Mouse (Mus musculus) cerebellum, postnatal 36 days (tissue): ENCODE measurements around the gene Cacna1c.

Source experiments
- DNase-seq, 2 experiments: peaks; one replicate each; pipeline ENCODE4 v3.0.0; 2021 to 2022; ENCODE audit warnings: mixed read lengths in 2 of 2

Gene Cacna1c

DNA sequence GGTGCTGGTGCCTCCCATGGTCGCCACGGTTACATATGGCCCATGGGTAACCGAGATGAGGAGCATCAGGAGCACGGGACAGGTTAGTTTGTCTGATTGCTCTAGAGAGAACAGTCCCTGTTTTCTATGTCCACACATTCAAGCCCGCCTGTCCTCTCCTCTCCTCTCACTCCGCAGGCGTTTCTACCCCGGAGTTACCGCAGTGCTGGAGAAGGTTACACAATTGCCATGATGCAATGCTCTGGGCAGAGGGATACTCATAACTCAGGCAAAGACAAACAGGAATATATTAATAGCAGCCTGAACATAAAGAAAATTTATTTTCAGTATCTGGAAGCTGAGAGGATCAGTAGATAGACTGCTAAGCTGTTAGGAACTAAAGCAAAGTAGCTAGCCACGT, 58.5 kb downstream of the Cacna1c start:
- DNase-seq, result no peak

GRCm38 (mm10) chr6:119132863-119133262, 63.4 kb downstream of the Cacna1c start:
- no peak for DNase-seq

- DNase-seq, result no peak
Measured at GRCm38 (mm10) chr6:119132111-119132735, 64.0 kb downstream of the Cacna1c start.

DNA sequence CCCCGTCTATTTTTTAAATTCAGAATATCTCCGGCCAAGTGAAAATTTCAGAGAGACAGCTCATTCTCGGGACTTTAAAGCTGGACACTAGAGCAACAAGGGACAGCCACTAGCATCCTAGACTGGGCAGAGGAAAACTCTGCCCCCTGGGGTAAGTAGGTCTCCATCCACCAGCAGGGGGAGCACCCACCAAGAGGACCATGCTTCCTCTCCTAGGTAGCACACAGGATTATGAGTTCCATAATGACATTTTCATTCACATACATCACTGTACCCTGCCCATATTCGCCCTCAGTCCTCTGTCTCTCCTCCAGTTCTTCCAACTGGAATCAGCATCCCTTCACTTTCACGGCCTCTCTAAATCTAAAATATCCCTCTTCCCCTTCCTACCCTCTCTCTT, 66.6 kb downstream of the Cacna1c start:
- DNase-seq, result peak; percentile 23 to 33

DNA sequence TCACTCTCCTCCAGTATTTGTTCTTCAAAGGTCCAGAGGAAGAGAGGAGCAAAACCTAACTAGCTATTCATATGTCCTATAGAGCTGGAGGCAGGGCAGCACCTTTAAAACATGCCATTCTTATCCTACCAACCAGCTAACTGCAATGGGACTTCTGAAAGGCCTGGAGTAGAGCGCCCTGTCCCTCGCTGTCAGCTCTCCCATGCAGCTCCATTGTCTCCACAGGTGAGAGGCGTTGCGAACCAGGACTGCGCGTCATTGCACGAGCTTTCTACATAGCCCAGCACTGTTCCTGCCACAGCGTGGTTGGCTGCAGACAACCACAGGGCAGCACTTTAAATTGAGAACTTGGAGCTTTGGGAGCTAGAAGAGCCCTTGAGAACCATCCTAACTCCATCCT, 67.7 kb downstream of the Cacna1c start:
- DNase-seq, result no peak

- no peak for DNase-seq
Measured at GRCm38 (mm10) chr6:119128076-119128475, 68.1 kb downstream of the Cacna1c start.

DNA sequence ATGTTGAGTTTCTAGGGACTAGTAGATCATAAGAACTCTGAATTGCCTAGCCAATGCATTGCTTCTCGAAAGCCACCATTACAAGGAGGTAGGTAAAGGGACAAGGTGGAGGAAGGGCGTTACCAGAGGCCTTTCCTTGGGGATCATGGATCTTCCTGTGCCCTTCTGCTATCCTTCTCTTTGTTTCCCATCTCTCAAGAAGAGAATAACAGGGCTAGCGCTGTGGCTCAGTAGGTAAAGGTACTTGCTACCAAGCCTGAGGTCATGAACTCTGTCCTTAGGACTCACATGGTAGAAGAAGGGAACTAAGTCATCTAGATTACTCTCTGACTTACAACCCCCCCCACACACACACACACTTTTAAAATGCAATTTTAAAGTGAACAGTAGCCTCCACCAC, 69.2 kb downstream of the Cacna1c start:
- DNase-seq, result no peak

GRCm38 (mm10) chr6:119118371-119118770, 77.8 kb downstream of the Cacna1c start:
- DNase-seq, result no peak

DNA sequence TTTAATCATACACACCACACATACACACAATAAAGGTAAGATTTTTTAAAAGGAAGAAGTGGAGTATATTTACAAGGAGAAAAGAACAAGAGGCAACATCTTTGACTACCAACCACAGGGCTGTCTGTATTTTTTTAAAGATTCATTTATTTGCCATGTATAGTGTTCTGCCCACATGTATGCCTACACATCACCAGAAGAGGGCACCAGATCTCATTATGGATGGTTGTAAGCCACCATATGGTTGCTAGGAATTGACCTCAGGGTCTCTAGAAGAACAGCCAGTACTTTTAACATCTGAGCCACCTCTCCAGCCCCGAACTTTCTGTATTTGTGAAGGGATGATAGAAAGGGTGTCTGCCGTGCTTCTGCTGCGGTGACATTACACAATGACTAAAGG, 79.9 kb downstream of the Cacna1c start:
- no peak for DNase-seq

DNA sequence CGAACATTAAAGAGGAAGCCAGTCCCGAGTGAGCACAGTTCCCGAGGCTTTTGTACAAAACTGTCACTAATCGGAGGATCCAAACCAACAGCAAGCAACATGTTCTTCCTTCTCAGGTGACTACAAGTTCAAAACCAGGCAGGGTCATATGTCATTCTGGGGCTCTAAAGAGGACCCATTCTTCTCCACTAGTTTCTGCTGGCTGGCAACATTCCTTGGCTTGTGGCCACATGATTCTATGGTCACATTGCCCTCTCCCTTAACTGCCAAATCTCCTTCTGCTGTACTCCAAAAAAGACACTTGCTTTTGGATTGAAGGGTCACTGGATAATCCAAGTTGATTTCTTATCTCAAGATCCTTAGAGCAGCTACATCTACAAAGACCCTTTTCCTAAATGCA, 82.9 kb downstream of the Cacna1c start:
- DNase-seq, result no peak

GRCm38 (mm10) chr6:119110369-119110768, 85.8 kb downstream of the Cacna1c start:
- DNase-seq, result no peak

- peak; percentile 71 to 74 for DNase-seq
Measured at GRCm38 (mm10) chr6:119108466-119109394, 87.5 kb downstream of the Cacna1c start.

DNA sequence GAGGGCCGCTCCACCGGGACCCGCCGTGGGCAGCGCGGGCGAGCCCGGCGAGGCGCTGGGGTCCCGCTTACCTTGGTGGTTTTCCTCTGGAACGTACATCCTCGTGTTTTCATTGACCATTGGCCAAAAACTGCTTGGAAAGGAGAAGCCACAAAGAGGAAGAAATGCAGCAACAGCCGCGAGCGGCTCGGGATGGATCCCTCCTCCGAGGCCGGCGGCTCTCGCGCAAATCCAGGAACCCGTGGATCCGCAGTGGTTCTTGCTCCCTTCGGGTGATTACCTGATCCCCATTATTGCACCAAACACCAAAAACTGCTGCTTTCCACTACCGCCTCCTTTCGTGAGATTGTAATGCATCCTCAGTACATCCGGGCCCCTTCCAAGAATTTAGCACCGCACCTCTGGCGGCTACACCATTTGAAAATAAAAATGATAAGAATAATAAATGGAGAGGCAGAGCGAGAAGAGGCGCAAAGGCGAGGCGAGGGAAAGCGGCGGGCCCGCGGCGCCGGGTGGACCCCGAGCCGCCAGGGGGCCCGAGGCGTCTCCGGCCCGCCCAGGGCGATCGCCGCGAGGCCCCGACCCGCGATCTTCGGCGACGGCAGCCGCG, 88.3 kb downstream of the Cacna1c start:
- DNase-seq, result peak; percentile 42 to 60

GRCm38 (mm10) chr6:119107140-119107855, 88.9 kb downstream of the Cacna1c start:
- DNase-seq, result peak; percentile 66 to 76

DNA sequence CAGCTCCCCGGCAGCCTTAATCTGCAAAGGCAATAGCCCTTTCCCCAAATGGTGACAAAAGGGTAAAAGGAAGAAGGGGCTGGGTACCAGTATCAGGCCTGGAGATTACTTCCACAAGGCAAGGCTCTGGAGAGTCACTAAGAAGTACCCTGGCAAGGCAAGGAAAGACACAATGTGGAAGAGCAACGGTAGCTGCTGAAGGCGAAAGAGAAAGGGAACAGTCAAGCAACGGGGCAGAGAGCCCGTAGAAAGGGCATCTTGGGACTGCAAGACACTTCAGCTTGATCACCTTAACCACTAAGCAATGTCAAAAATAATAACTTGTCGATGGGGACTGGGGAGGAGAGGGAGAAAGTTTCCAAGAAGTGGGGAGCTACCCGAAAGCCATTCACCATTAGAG, 89.5 kb downstream of the Cacna1c start:
- DNase-seq, result peak in 1 of 2 experiments; percentile 47

GRCm38 (mm10) chr6:119105651-119106595, 90.3 kb downstream of the Cacna1c start:
- peak; percentile 58 to 70 for DNase-seq

GRCm38 (mm10) chr6:119104246-119104645, 92.0 kb downstream of the Cacna1c start:
- peak; percentile 91 to 93 for DNase-seq

- no peak for DNase-seq
Measured at GRCm38 (mm10) chr6:119102936-119103335, 93.3 kb downstream of the Cacna1c start.

DNA sequence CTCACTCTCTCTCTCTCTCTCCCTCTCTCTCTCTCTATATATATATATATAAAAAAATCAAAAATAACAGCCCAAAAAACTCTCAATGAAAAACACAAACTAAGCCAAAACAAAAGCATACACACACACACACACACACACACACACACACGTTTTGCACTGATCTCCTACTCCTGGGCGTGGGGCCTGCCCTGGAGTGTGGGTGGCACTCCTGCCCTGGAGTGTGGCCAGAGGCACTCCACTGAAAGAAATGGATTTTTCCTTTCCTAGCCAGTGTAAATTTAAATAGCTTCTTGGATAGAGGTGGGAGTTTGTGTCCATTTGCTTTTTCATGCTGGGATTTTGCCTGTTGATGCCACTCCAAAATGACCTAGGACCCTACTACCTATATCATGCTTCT, 96.9 kb downstream of the Cacna1c start:
- DNase-seq, result peak in 1 of 2 experiments; percentile 17

- DNase-seq, result no peak
Measured at GRCm38 (mm10) chr6:119096481-119096880, 99.7 kb downstream of the Cacna1c start.

GRCm38 (mm10) chr6:119095081-119095480, 101.1 kb downstream of the Cacna1c start:
- DNase-seq, result peak; percentile 43 to 46

DNA sequence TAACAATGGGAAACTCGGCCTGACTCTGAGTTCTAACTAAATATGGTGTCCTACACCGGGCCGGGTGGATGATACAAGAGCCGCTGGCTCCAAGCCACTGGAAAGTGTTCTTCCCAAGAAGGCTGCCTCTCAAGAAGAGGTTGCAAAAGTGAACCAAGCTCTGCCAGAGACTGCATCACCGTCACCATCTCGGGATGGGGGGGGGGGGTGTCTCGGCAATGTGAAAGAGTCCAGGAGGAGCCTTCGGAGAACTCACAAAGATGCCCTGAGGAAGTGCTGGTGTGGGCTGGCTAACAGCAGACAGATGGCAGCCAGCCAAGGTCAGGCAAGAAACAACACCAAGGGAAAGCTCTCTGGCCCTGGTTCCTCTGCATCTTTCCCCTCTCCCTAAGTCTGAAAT, 107.0 kb downstream of the Cacna1c start:
- DNase-seq, result peak; percentile 53 to 55
